Mouse (Mus musculus): ENCODE measurements at regions not wholly inside any gene's neighbourhood (a gene's known extent, or its start where the extent isn't known, plus 50 kb on each side); places are given as distances from the start of the nearest gene placed in this dataset.
"Not testable (repeated sequence)": the region's sequence is repeated elsewhere in the genome, so short reads cannot be mapped to it uniquely, and the experiment has no call there.

GRCm38 (mm10) chr11:16559001-16559699 lies 50.9 kb upstream of the Sec61g start:
- intact Hi-C loops (cut with DNase I; ENCODE audit: low total_unique reads) = no loop called here
- peak; percentile 8 for DNase-seq

- no peak for DNase-seq
- intact Hi-C loops (cut with DNase I; ENCODE audit: low total_unique reads) = no loop called here
Measured at GRCm38 (mm10) chr11:16561727-16562126, 53.4 kb upstream of the Sec61g start.

- intact Hi-C loops (cut with DNase I; ENCODE audit: low total_unique reads) = no loop called here
- DNase-seq = no peak
Measured at GRCm38 (mm10) chr11:16589085-16589680, 80.9 kb upstream of the Sec61g start.

- intact Hi-C loops (cut with DNase I; ENCODE audit: low total_unique reads) = no loop called here
- DNase-seq = no peak
Measured at GRCm38 (mm10) chr11:16590541-16590940, 82.3 kb upstream of the Sec61g start.

- DNase-seq = peak; percentile 73
- intact Hi-C loops (cut with DNase I; ENCODE audit: low total_unique reads) = no loop called here
Measured at GRCm38 (mm10) chr11:16591471-16591921, 83.2 kb upstream of the Sec61g start.

- intact Hi-C loops (cut with DNase I; ENCODE audit: low total_unique reads) = no loop called here
- no peak for DNase-seq
Measured at GRCm38 (mm10) chr11:16592006-16592405, 83.7 kb upstream of the Sec61g start.

- DNase-seq = no peak
- intact Hi-C loops (cut with DNase I; ENCODE audit: low total_unique reads) = no loop called here
Measured at GRCm38 (mm10) chr11:16592766-16593165, 84.5 kb upstream of the Sec61g start.

GRCm38 (mm10) chr11:16594832-16595231 lies 86.5 kb upstream of the Sec61g start:
- DNase-seq = no peak
- intact Hi-C loops (cut with DNase I; ENCODE audit: low total_unique reads) = no loop called here

- DNase-seq = no peak
- intact Hi-C loops (cut with DNase I; ENCODE audit: low total_unique reads) = no loop called here
Measured at GRCm38 (mm10) chr11:16597038-16597830, 89.0 kb upstream of the Sec61g start.

- DNase-seq = peak; percentile 46
- intact Hi-C loops (cut with DNase I; ENCODE audit: low total_unique reads) = no loop called here
Measured at GRCm38 (mm10) chr11:16602947-16603346, 94.7 kb upstream of the Sec61g start.

GRCm38 (mm10) chr11:16606435-16607214 lies 98.3 kb upstream of the Sec61g start:
- intact Hi-C loops (cut with DNase I; ENCODE audit: low total_unique reads) = no loop called here
- no peak for DNase-seq

- DNase-seq; intact Hi-C loops (cut with DNase I; ENCODE audit: low total_unique reads): not testable (repeated sequence)
Measured at GRCm38 (mm10) chr11:16607900-16608422, 99.7 kb upstream of the Sec61g start.

GRCm38 (mm10) chr11:16611741-16612140 lies 103.5 kb upstream of the Sec61g start:
- DNase-seq = no peak
- intact Hi-C loops (cut with DNase I; ENCODE audit: low total_unique reads) = no loop called here

- intact Hi-C loops (cut with DNase I; ENCODE audit: low total_unique reads) = no loop called here
Measured at GRCm38 (mm10) chr11:16612524-16612923, 104.2 kb upstream of the Sec61g start.

GRCm38 (mm10) chr11:16619736-16620135 lies 111.5 kb upstream of the Sec61g start:
- intact Hi-C loops (cut with DNase I; ENCODE audit: low total_unique reads) = no loop called here
- DNase-seq = no peak

More at GRCm38 (mm10) chr11:16612524-16612923, 104.2 kb upstream of the Sec61g start:
- DNase-seq = no peak

- DNase-seq = no peak
- intact Hi-C loops (cut with DNase I; ENCODE audit: low total_unique reads) = no loop called here
Measured at GRCm38 (mm10) chr11:16623694-16624093, 115.4 kb upstream of the Sec61g start.

GRCm38 (mm10) chr11:16627294-16628085 lies 119.2 kb upstream of the Sec61g start:
- DNase-seq = no peak
- intact Hi-C loops (cut with DNase I; ENCODE audit: low total_unique reads) = no loop called here

GRCm38 (mm10) chr11:16629410-16630129 lies 121.3 kb upstream of the Sec61g start:
- intact Hi-C loops (cut with DNase I; ENCODE audit: low total_unique reads) = no loop called here
- DNase-seq = no peak
